28 mouse cellular contexts compared by ENCODE assay signal in the genomic region with DNA sequence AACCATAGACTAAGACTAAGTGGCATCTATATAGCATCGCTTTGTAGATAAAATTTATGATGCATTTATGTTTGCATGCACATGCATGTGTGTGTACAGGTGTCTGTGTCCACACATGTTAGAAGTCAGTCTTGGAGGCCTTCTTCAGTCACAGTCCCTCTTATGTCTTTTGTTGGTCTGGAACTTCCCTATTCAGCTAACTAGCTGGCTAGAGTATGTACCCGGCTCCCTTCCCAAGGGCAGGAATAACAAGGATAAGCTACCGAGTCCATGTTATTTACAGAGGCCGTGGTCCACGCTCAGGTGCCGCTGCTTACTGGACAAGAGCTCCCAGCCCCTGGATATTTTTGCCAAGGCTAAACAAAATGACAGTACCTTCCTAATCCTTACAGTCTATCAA.
"Had no signal": no experiment of that assay in that cellular context is flagged by ENCODE, and none has a peak within 500 bp of the region (broad histone marks: within the 10 kb centered on the region; RNA-seq: fewer than 3 reads in every experiment).

No protein-coding gene starts in this region.

- ATAC-seq: forebrain, embryonic 13.5 days; forebrain, embryonic 14.5 days; forebrain, embryonic 15.5 days; forebrain, embryonic 16.5 days; forebrain, postnatal 0 days had no signal

- H3K27me3 ChIP-seq: embryonic facial prominence, embryonic 12.5 days; embryonic facial prominence, embryonic 13.5 days; embryonic facial prominence, embryonic 15.5 days; forebrain, embryonic 12.5 days; forebrain, embryonic 13.5 days; forebrain, embryonic 15.5 days had no signal

- H3K4me2 ChIP-seq: embryonic facial prominence, embryonic 12.5 days; embryonic facial prominence, embryonic 13.5 days; embryonic facial prominence, embryonic 15.5 days; forebrain, embryonic 12.5 days; forebrain, embryonic 13.5 days; forebrain, embryonic 15.5 days had no signal

- H3K4me1 ChIP-seq: embryonic facial prominence, embryonic 12.5 days; embryonic facial prominence, embryonic 13.5 days; embryonic facial prominence, embryonic 15.5 days; forebrain, embryonic 12.5 days; forebrain, embryonic 13.5 days had no signal

- H3K9me3 ChIP-seq: embryonic facial prominence, embryonic 10.5 days; embryonic facial prominence, embryonic 12.5 days; embryonic facial prominence, embryonic 13.5 days; embryonic facial prominence, embryonic 15.5 days; forebrain, embryonic 10.5 days; forebrain, embryonic 12.5 days; forebrain, embryonic 13.5 days; forebrain, embryonic 15.5 days had no signal

- H3K27ac ChIP-seq: embryonic facial prominence, embryonic 10.5 days; embryonic facial prominence, embryonic 12.5 days; embryonic facial prominence, embryonic 13.5 days; embryonic facial prominence, embryonic 15.5 days; forebrain, embryonic 10.5 days; forebrain, embryonic 12.5 days; forebrain, embryonic 13.5 days; forebrain, embryonic 15.5 days; gastrocnemius, adult 2 months; heart, adult 2 months had no signal

- H3K9ac ChIP-seq: embryonic facial prominence, embryonic 12.5 days; embryonic facial prominence, embryonic 13.5 days; embryonic facial prominence, embryonic 15.5 days; forebrain, embryonic 12.5 days; forebrain, embryonic 13.5 days; forebrain, embryonic 15.5 days; forebrain, postnatal 0 days had no signal

- H3K36me3 ChIP-seq: embryonic facial prominence, embryonic 10.5 days; embryonic facial prominence, embryonic 12.5 days; embryonic facial prominence, embryonic 13.5 days; embryonic facial prominence, embryonic 15.5 days; forebrain, embryonic 10.5 days; forebrain, embryonic 12.5 days; forebrain, embryonic 15.5 days had no signal

- DNase-seq: cerebellum, adult 2 months; cerebellum, adult 8-10 months; cerebellum, adult 9-10 months; cerebellum, adult 9-11 months; cerebellum, postnatal 10 days; cerebellum, postnatal 14 days; cerebellum, postnatal 25 days; cerebellum, postnatal 36 days; embryo, embryonic 11 days; forebrain, postnatal 0 days; gastrocnemius, adult 2 months; gastrocnemius, postnatal 10 days; gastrocnemius, postnatal 14 days; gastrocnemius, postnatal 25 days; gastrocnemius, postnatal 36 days; heart, adult 18-20 months; heart, adult 2 months had no signal

- H3K4me3 ChIP-seq: embryonic facial prominence, embryonic 10.5 days; embryonic facial prominence, embryonic 12.5 days; embryonic facial prominence, embryonic 13.5 days; embryonic facial prominence, embryonic 15.5 days; erythroblast, embryonic 14.5 days; forebrain, embryonic 10.5 days; forebrain, embryonic 12.5 days; forebrain, embryonic 13.5 days; forebrain, embryonic 15.5 days; gastrocnemius, adult 2 months; heart, adult 2 months had no signal
